Mouse (Mus musculus) heart, embryonic 16.5 days (tissue): ENCODE data around the gene Kdm5b. TPM values are rescaled to one million over a fixed set of nuclear protein-coding genes. Genes with fewer than 3 reads are reported as not detected.

ENCODE experiments used
- ATAC-seq: fragments of 200-750 bp; cut with Nextera tagmentation; replicated peaks from 2 replicates; pipeline ENCODE4 v1.8.0; 2017; ENCODE audit warnings: moderate number of reproducible peaks; ENCODE audit not compliant: insufficient read depth, low FRiP score; ENCODE audit errors: extremely low read depth
- H3K27ac ChIP-seq: fragments of 300-500 bp; sonication (generic); 2 replicates; pipeline ENCODE4 v1.5.1; 2014; ENCODE audit warnings: mild to moderate bottlenecking, low read length, control low read depth, moderate library complexity
- H3K27me3 ChIP-seq: fragments of 300-500 bp; sonication (generic); 2 replicates; pipeline ENCODE4 v1.6.1; 2014; ENCODE audit warnings: low read length, mixed read lengths; ENCODE audit not compliant: control insufficient read depth, insufficient read depth
- H3K36me3 ChIP-seq: fragments of 300-500 bp; sonication (generic); 2 replicates; pipeline ENCODE4 v1.6.1; 2014; ENCODE audit not compliant: control insufficient read depth, insufficient read depth
- H3K4me1 ChIP-seq: fragments of 300-500 bp; sonication (generic); 2 replicates; pipeline ENCODE4 v1.6.1; 2014; ENCODE audit warnings: low read length, mixed read lengths; ENCODE audit not compliant: control insufficient read depth, insufficient read depth
- H3K4me2 ChIP-seq: fragments of 300-500 bp; sonication (generic); 2 replicates; pipeline ENCODE4 v1.6.1; 2014; ENCODE audit warnings: low read depth, mild to moderate bottlenecking, control low read depth, low read length
- H3K4me3 ChIP-seq: fragments of 300-500 bp; sonication (generic); 2 replicates; pipeline ENCODE4 v1.5.1; 2014; ENCODE audit warnings: mild to moderate bottlenecking, control low read depth, low read length
- H3K9ac ChIP-seq: fragments of 300-500 bp; sonication (generic); 2 replicates; pipeline ENCODE4 v1.6.1; 2014; ENCODE audit warnings: low read length, control low read depth
- H3K9me3 ChIP-seq: fragments of 300-500 bp; sonication (generic); replicated peaks from 2 replicates; pipeline ENCODE4 v1.6.1; 2016; ENCODE audit warnings: low read length; ENCODE audit not compliant: control insufficient read depth
- WGBS: fragments of 180-500 bp; shearing (Covaris S2); extraction: QIAGEN DNeasy Blood & Tissue Kit; methylation state at CpG from one replicate; pipeline ENCODE4 v1.1.7; 2014; 5-methylcytosine and 5-hydroxymethylcytosine counted together
- polyA plus RNA-seq: library from polyadenylated mRNA; unstranded; fragments of >200 nt; fragmentation: Nextera tagmentation; extraction: Ambion mirVana; gene quantifications from 2 replicates; pipeline ENCODE4 v1.2.1, GENCODE M21; 2015

The Kdm5b gene
- polyA plus RNA-seq, 1 experiment from 2014 or later = 24.4 TPM

DNA sequence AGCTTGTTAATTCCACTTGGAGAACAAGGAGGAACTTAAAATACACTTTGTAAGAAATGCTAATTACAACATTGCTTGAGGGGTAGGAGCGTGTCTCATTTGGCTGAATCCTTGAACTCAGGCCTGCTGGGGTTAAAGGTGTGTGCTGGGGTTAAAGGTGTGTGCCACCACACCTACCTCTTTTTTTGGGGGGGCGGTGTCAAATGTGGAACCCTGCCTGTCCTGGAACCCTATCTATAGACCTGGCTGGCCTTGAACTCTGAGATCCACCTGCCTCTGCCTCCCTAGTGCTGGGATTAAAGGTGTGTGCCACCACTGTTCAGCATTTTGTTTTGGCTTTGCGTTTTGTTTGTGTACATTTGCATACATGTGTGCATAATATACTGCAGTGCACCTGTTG, 3.8 kb downstream of the Kdm5b start:
- Histone ChIP-seq H3K4me2 (no peak overlapping the region), H3K9me3 (no peaks in the 10 kb centered on the region), H3K36me3 (no peaks in the 10 kb centered on the region), H3K27me3 (no peaks in the 10 kb centered on the region), H3K27ac (no peak overlapping the region), H3K4me1 (peaks cover 16% of the 10 kb centered on the region), H3K9ac (no peak overlapping the region), H3K4me3 (no peak overlapping the region)
- WGBS = 90% methylated on average over 3 of the region's 3 CpGs
- ATAC-seq = no peak

GRCm38 (mm10) chr1:134567511-134567910, 7.5 kb downstream of the Kdm5b start:
- 53% methylated on average over 1 of the region's 1 CpGs for WGBS

GRCm38 (mm10) chr1:134570171-134570570, 10.2 kb downstream of the Kdm5b start:
- H3K4me1 ChIP-seq = peaks cover 18% of the 10 kb centered on the region
- H3K36me3 ChIP-seq = no peaks in the 10 kb centered on the region
- no peak for ATAC-seq
- WGBS = 90% methylated on average over 9 of the region's 9 CpGs
- H3K4me3 ChIP-seq = no peak overlapping the region
- H3K9me3 ChIP-seq = no peaks in the 10 kb centered on the region
- H3K27me3 ChIP-seq = no peaks in the 10 kb centered on the region
- no peak overlapping the region for H3K27ac ChIP-seq
- no peak overlapping the region for H3K9ac ChIP-seq
- H3K4me2 ChIP-seq = no peak overlapping the region

More at GRCm38 (mm10) chr1:134567511-134567910, 7.5 kb downstream of the Kdm5b start:
- Histone ChIP-seq H3K9ac (no peak overlapping the region), H3K9me3 (no peaks in the 10 kb centered on the region), H3K27me3 (no peaks in the 10 kb centered on the region), H3K36me3 (no peaks in the 10 kb centered on the region), H3K4me1 (peaks cover 18% of the 10 kb centered on the region), H3K4me2 (no peak overlapping the region), H3K27ac (no peak overlapping the region), H3K4me3 (no peak overlapping the region)
- ATAC-seq = no peak

DNA sequence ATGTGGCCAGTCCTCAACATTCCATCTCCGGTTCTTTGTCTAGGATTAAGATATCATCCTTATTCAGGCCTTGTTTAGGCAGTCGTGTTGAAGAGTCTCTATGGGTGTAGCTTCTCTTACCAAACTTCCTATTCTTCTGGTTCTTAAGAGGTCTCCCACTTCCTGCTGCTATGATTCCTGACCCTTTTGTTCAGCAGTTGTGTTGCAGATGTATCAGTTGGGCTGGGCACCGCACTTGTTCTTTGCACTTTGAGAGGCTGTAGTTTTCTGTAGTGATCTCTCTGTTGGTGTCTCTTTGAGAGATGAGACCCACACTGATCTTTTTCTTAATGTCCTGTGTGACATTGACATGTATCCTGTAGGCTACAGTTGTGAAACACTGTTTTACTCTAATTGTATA, 10.7 kb downstream of the Kdm5b start:
- H3K4me2 ChIP-seq = no peak overlapping the region
- H3K4me1 ChIP-seq = peaks cover 17% of the 10 kb centered on the region
- no peak overlapping the region for H3K9ac ChIP-seq
- no peaks in the 10 kb centered on the region for H3K9me3 ChIP-seq
- WGBS = 57% methylated on average over 3 of the region's 3 CpGs
- no peak for ATAC-seq
- no peak overlapping the region for H3K27ac ChIP-seq
- no peaks in the 10 kb centered on the region for H3K27me3 ChIP-seq
- no peaks in the 10 kb centered on the region for H3K36me3 ChIP-seq
- H3K4me3 ChIP-seq = no peak overlapping the region

DNA sequence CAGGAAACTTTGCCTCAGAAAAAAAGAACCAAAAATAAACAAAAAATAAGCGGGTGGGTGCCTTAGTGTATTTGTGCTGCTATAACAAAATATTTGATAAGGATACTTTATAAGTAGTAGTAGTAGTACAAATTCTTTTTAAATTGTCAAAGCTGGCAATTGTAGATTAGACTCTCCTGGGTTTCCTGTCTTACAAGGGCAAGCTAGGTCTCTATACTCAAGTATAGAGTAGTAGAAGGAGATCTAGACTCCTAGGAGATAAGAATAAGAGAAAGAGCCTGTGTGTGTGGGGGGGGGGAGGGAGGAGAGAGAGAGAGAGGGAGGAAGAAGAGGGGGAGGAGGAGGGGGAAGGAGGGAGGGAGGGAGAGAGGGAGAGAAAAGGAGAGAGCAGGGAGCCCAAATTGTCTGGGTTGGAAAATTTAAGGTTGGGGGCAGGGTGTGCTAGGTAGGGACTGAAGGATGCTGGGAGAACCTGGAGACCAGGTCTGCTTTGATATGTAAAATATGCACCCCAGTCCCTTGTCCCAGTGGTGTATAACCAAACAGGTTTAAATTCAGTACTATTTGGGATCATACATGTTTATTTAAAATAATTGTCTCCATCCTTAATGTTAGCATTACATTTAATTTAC, 13.4 kb downstream of the Kdm5b start:
- H3K4me1 ChIP-seq = peaks cover 9% of the 10 kb centered on the region

GRCm38 (mm10) chr1:134573932-134574315, 14.0 kb downstream of the Kdm5b start:
- no peak overlapping the region for H3K9ac ChIP-seq
- no peak overlapping the region for H3K4me3 ChIP-seq
- H3K27me3 ChIP-seq = no peaks in the 10 kb centered on the region
- H3K36me3 ChIP-seq = no peaks in the 10 kb centered on the region
- H3K4me2 ChIP-seq = no peak overlapping the region
- no peak overlapping the region for H3K27ac ChIP-seq
- H3K9me3 ChIP-seq = no peaks in the 10 kb centered on the region
- peaks cover 9% of the 10 kb centered on the region for H3K4me1 ChIP-seq
- ATAC-seq = no peak
- WGBS = 80% methylated on average over 5 of the region's 5 CpGs

More for the DNA sequence above, 13.4 kb downstream of the Kdm5b start:
- no peak for ATAC-seq
- WGBS = 55% methylated on average over 1 of the region's 1 CpGs
- Histone ChIP-seq H3K9ac (no peak overlapping the region), H3K4me2 (no peak overlapping the region), H3K27ac (no peak overlapping the region), H3K4me3 (no peak overlapping the region), H3K9me3 (no peaks in the 10 kb centered on the region), H3K27me3 (no peaks in the 10 kb centered on the region), H3K36me3 (no peaks in the 10 kb centered on the region)

DNA sequence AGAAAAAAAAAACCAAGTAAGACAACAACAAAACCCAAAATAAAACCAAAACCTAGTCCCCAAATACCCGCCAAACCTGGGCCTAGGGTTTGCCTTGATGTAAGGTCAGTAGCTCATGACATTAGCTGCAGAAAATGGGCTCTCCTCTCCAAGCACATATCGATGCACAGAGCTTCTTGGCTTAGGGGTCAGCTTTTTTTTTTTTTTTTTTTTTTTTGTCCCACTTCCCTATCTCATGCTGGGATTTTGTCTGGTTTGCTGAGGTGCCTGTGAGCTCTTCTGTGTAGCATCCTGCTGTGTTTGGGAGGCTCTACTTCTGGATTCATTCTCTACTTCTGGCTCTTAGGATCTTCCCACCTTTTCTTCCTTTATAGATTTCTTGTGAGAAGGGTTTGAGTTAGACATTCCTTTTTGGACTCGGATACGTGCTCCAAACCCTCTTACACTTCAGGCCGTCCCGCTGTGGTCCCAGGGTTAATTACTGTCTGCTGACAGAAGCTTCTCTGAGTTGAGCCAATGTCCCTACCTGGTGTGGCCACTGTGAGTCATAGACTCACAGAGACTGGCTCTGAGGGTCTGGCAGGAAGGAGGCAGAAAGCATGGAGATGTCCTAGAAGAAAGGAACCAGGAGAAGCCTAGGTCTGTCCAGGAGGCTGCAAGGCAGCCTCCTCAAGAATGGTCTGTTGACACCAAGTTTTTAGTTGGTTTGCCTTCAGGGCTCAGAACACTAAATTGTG, 17.6 kb downstream of the Kdm5b start:
- Histone ChIP-seq H3K9me3 (no peaks in the 10 kb centered on the region), H3K27ac (no peak overlapping the region), H3K27me3 (no peaks in the 10 kb centered on the region), H3K36me3 (no peaks in the 10 kb centered on the region), H3K4me1 (no peaks in the 10 kb centered on the region), H3K9ac (no peak overlapping the region), H3K4me3 (no peak overlapping the region), H3K4me2 (no peak overlapping the region)
- WGBS = 71% methylated on average over 6 of the region's 6 CpGs
- ATAC-seq = no peak

- H3K9me3 ChIP-seq = no peaks in the 10 kb centered on the region
- peaks cover 3% of the 10 kb centered on the region; the same call in 1 of the 2 replicates for H3K4me1 ChIP-seq
- no peak overlapping the region for H3K9ac ChIP-seq
- ATAC-seq = no peak
- peaks cover 6% of the 10 kb centered on the region; the same call in 1 of the 2 replicates for H3K36me3 ChIP-seq
- no peak overlapping the region for H3K27ac ChIP-seq
- 92% methylated on average over 2 of the region's 2 CpGs for WGBS
- no peaks in the 10 kb centered on the region for H3K27me3 ChIP-seq
- H3K4me3 ChIP-seq = no peak overlapping the region
- H3K4me2 ChIP-seq = no peak overlapping the region
Measured at GRCm38 (mm10) chr1:134580796-134581195, 20.8 kb downstream of the Kdm5b start.

- WGBS = 69% methylated on average over 3 of the region's 3 CpGs
- no peak overlapping the region for H3K4me2 ChIP-seq
- H3K4me3 ChIP-seq = no peak overlapping the region
- no peaks in the 10 kb centered on the region for H3K27me3 ChIP-seq
- no peak for ATAC-seq
- peaks cover 3% of the 10 kb centered on the region; the same call in 1 of the 2 replicates for H3K4me1 ChIP-seq
- H3K9me3 ChIP-seq = no peaks in the 10 kb centered on the region
- no peak overlapping the region for H3K9ac ChIP-seq
- H3K27ac ChIP-seq = no peak overlapping the region
- peaks cover 7% of the 10 kb centered on the region; the same call in 1 of the 2 replicates for H3K36me3 ChIP-seq
Measured at GRCm38 (mm10) chr1:134583560-134583959, 23.6 kb downstream of the Kdm5b start.
